Mouse (Mus musculus): Measurements from ENCODE around the gene Ppp1r14d.

Gene Ppp1r14d

DNA sequence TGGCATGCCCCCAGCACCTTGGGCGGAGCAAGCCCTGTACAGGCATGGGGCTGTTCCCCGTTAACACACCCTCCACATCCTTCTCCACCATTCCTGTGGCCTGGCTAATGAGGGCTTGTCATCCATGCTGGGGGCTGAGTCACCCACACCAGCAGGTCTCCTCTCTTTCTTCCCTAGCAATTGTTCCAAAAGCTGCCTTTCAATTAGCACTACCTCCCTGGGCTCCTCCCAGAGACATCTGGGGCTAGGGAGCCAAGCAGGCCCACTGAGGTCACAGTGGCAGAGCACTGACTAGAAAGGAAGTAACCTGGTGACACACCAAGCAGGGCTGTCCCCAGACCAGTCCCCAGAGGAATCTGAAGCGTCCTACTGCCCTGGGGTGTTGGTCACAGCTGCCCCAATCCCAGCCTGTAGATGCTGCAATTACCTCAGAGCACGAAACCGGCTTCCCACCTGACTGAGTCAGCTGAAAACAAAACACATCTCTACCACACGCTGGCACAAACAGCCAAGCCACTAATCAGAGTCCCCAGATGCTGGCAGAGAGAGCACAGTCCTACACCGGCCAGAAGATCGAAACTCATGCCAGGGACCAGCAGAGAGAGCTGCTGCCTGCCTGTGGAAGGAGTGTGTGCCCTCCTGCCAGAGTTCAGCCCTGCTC is 55.6 kb downstream of the Ppp1r14d start, which contains the start of gene Gm14137:
Gm14137 (plus strand) TSS at position 519 of the 661 bp plus-strand sequence.
- ATAC-seq (ENCODE audit: insufficient number of reproducible peaks, low FRiP score, low TSS enrichment), result no peak

DNA sequence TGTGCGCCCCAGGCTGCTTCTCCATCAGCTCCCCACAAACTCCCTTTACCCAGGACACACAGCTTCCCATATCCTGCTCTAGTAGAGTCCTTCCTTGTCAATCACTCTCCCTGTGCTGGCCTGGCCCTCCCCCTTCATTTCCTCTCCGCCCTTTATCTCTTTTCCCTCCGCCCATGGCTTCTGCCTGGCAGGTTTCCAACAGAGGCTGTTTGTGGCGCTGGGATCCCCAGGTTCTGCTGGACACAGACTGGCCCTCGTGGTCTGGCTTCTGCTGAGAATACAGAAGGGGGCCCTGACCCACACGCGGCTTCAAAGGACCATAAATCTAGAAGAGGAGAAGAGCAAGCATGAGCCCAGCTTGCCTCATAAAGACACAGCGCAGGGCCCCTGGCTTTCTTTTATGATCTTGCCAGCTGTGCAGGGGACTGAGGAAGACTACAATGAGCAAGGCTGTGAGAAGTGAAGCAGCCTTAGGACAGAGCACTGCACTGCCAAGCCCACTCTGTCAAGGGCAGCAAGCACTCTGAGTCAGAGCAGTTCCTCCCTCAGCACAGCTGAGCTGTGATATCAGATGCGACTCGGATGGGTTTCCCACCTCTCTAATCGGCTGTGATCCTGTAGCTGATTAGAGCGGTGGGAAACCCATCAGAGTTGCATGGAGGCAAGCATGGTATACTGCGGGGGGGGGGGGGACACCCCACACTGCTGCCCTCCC is 56.7 kb downstream of the Ppp1r14d start:
- no peak for ATAC-seq (ENCODE audit: insufficient number of reproducible peaks, low FRiP score, low TSS enrichment)

DNA sequence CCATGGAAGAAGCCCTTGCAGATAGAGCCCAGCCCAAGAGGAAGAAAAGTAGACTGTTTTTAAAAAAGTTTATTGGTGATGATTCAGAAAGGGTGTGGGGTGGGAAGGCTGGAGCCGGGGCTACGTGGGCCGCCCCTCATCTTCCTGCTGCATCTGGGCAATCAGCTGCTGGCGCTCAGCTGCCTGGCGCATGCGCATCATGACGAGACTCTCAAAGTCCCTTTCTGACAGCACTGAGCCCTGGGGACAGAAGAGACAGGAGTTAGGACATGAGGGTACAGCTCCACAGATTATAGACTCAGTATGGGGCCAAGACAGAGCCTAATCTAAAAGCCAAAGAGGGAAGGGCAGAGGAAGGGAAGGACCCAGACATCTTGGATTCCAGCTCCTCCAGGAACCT is 57.3 kb downstream of the Ppp1r14d start:
- no peak for ATAC-seq (ENCODE audit: insufficient number of reproducible peaks, low FRiP score, low TSS enrichment)

DNA sequence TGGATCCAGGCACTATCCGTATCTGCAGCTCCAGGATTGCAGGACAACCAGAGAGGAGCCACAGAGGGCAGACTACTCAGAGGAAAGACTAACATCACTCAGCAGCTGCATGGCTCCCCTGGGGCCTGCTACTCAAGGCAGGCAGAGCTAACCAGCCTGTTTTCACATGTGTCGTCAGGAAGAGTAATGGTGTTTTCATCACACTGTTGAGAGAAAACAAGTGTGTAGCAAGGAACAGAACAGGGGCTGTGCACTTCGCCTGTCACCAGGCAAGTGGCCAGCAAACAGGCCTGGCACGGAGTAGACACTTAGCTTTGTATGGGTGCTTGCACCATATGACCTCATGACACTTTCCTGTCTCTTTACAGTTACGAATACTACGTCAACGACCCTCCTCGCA is 58.1 kb downstream of the Ppp1r14d start:
- ATAC-seq (ENCODE audit: insufficient number of reproducible peaks, low FRiP score, low TSS enrichment), result no peak

DNA sequence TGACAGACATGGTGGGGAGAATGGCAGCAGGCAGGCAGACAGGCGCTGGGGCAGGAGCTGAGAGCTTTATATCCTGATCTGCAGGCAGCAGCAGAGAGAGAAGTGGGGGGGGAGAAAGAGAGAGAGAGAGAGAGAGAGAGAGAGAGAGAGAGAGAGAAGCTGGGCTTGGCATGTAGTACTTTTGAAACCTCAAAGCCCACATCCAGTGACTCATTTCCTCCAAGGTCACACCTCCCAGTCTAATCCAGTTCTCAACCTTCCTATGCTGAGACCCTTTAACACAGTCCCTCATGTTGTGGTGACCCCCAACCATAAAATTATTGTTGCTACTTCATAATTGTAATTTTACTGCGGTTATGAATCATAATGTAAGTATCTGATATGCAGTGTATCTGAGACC is 59.4 kb downstream of the Ppp1r14d start:
- no peak for ATAC-seq (ENCODE audit: insufficient number of reproducible peaks, low FRiP score, low TSS enrichment)
